Mouse (Mus musculus) lung, postnatal 36 days (tissue): ENCODE measurements around the gene Gm49373.
"Not testable (repeated sequence)": the region's sequence is repeated elsewhere in the genome, so short reads cannot be mapped to it uniquely, and the experiment has no call there.

ENCODE experiments used
- DNase-seq: peaks from one replicate; pipeline ENCODE4 v3.0.0; 2022; ENCODE audit warnings: mixed read lengths

Gene Gm49373

GRCm38 (mm10) chr9:21072641-21073040, 255 bp downstream of the Gm49373 start:
- DNase-seq: no peak

- no peak for DNase-seq
Measured at GRCm38 (mm10) chr9:21067006-21067684, 5.8 kb downstream of the Gm49373 start, which contains the start of gene Zglp1. Gene Zglp1 (minus strand): TSS chr9:21067093.

DNA sequence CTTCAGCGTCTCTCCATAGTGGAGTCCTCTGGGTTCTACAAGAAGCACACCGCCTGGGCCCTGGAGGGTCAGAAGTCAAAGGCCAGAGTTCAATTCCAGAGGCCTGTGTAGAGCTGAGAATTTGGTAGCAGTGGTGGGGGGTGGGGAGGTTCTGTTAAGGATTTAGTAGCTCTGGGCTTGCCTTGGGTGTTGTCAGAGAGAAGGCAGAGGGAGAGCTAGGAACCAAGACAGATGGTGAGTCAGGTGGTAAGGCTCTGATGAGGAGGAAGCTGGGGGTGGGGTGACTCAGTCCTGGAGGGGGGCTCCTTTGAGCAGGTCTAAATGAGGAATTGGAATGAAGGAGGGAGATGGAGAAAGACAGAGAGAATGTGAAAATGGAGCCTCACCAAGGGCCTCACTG, 10.0 kb downstream of the Gm49373 start:
- no peak for DNase-seq

- no peak for DNase-seq
Measured at GRCm38 (mm10) chr9:21051578-21051977, 21.3 kb downstream of the Gm49373 start.

GRCm38 (mm10) chr9:21045235-21045634, 27.7 kb downstream of the Gm49373 start:
- DNase-seq: no peak

DNA sequence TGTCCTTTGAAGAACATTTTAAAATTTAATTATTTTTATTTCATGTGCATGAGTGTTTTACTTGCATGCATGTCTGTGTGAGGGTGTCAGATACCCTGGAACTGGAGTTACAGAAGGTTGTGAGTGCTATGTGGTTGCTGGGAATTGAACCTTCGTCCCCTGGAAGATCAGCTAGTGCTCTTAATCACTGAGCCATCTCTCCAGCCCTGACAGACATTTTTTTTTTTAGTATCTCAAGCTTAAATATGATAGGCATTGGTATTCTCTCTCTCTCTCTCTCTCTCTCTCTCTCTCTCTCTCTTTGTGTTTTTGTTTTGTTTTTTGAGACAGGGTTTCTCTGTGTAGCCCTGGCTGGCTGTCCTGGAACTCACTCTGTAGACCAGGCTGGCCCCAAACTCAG, 28.1 kb downstream of the Gm49373 start:
- DNase-seq: not testable (repeated sequence)

GRCm38 (mm10) chr9:21043563-21043962, 29.3 kb downstream of the Gm49373 start:
- no peak for DNase-seq

DNA sequence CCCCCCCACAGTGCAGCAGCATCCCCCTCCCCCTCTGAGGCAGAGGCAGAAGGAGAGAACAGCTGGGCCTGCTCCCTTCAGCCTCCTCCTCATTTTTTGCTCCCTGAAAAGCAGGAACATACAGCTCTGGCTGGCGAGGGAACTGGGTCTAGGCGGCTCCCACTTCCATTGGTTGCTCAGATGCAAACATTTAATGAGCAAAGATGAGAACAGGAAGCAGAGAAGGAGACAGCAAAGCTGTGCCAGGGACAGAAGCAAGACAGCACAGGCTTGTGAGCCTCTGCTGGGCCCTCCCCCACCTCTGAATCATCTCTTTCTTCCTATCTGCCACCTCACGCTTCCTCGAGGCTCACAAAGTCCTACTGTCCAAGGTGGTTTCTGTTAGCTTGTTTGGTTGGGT, 31.6 kb downstream of the Gm49373 start:
- DNase-seq: no peak

- no peak for DNase-seq
Measured at GRCm38 (mm10) chr9:21039779-21040178, 33.1 kb downstream of the Gm49373 start.

- no peak for DNase-seq
Measured at GRCm38 (mm10) chr9:21037481-21037891, 35.4 kb downstream of the Gm49373 start.

GRCm38 (mm10) chr9:21036666-21037065, 36.2 kb downstream of the Gm49373 start:
- no peak for DNase-seq

- no peak for DNase-seq
Measured at GRCm38 (mm10) chr9:21036161-21036560, 36.7 kb downstream of the Gm49373 start.

DNA sequence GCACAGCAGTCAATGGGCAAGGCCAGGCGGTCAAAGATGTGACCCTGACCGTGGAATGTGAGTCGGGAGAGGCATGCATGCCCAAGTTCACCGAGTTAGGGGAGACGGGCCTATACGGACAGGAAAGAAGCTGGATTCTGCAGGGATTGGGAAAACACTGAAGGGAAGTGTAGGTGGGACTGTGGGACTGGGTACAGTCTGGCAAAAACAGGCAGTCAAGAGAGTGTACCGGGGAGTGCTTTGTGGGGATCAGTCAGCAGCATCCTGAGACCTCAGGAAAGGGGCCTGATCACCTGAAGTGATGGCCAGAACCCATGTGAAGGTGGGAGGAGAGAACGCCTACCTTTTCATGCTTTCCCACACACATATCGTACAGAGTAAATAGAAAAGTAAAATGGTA, 37.3 kb downstream of the Gm49373 start:
- no peak for DNase-seq

- no peak for DNase-seq
Measured at GRCm38 (mm10) chr9:21034481-21035085, 38.3 kb downstream of the Gm49373 start.

- DNase-seq: peak; percentile 98
Measured at GRCm38 (mm10) chr9:21033136-21033535, 39.8 kb downstream of the Gm49373 start.

GRCm38 (mm10) chr9:21032491-21032890, 40.4 kb downstream of the Gm49373 start:
- DNase-seq: no peak

GRCm38 (mm10) chr9:21031896-21032351, 41.0 kb downstream of the Gm49373 start, which contains the start of gene Icam5:
Gene Icam5 (plus strand): TSS chr9:21032073.
- no peak for DNase-seq

- DNase-seq: peak; percentile 78
Measured at GRCm38 (mm10) chr9:21031251-21031895, 41.5 kb downstream of the Gm49373 start.

DNA sequence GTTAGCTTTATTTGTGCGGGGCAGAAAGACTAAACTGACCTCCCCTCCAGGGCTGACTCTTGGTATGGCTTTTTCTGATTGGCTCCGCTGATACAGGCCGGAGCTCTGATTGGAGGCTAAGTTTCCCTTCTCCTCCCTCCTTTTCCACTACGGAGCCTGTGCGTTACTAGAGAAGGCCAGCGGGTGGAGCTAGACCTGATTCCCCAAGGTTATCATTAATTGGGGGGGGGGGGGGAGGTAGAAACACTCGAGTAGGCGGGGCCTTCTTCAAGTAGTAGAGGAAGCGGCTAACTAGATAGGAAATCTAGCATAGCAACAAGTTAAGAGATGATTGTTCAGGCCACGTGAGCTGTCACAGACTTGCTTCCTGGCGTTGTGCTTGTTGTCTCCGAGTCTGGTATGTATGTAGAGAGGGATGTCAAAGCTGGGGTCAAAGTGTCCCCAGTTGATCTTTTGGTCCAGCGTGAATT, 42.1 kb downstream of the Gm49373 start:
- DNase-seq: peak; percentile 97

GRCm38 (mm10) chr9:21030055-21030600, 42.8 kb downstream of the Gm49373 start:
- no peak for DNase-seq

- peak; percentile 93 for DNase-seq
Measured at GRCm38 (mm10) chr9:21029291-21030054, 43.4 kb downstream of the Gm49373 start, which contains the start of gene Icam4. Gene Icam4 (plus strand): TSS chr9:21029373.

DNA sequence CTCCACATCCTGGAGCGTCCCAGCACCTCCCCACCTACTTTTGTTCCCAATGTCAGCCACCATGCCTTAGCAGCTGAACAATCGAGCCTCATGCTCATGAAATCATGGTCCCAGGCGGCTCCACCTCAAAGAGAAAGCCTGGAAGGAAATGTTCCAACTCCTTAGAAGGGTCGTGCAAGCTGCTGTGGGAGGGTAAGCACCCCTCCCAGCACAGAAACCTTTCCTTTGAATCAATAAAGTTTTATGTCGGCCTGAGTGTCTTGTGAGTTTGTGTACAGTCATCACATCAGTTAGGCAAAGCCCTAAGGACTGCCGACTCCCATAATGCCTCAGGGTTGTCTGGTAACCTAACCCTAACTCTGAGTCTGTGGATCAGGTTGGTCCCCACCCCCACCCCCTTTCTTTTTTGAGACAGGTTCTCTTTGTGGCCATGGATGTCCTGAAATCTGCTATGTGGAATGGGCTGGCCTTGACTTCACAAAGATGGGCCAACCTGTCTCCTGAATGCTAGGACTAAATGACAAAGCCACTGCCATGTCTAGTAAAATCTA, 44.3 kb downstream of the Gm49373 start:
- DNase-seq: no peak
